Mouse (Mus musculus) T-helper 17 cell (primary cell): ENCODE data around the gene Trabd2b.

Source experiments
- in situ Hi-C, 2 experiments: fragments of 300-600 bp; cut with MboI, MseI; formaldehyde crosslinking; loops; 1 replicate in 1 of 2; 2 replicates in 1 of 2; pipeline ENCODE4 v1.15.1; 2025; ENCODE audit warnings: high pct_unique_total_duplicates in 2 of 2

The Trabd2b gene

DNA sequence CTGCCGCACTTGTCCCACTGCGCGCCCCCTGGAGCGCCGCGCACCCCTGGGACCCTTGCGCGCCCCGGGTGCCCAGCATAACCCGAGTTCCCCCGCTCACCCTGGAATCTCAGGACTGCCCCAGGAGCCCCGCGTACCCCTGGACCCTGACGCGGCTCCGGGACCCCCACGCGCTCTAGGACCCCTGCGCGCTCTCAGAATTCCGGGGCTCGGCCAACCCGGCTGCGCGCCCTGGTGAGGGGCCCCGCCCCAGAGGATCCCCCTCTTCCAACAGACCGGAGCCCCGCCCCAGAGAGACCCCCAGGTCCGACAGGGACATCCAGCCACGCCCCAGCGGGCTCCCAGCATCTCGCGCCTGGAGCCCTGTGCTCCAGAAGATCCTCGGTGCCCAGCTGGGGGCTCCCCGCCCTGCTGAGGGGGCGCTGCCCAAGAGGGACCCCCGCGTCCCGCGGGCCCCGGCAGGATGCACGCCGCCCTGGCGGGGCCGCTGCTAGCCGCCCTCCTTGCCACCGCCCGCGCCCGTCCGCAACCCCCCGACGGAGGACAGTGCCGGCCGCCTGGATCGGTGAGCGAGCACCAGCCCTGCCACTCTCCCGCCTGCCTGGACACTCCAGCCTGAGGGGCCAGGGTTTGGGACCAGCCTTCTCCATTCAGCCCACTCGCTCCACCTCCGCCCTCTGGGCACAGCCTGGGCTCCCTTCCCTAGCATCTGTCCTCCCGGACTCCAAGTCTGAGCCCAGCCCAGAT, at the start of gene Trabd2b:
TSS of gene Trabd2b (plus strand) at position 370 of the 747 bp plus-strand sequence.
- in situ Hi-C loops, result loop anchor here in 1 of 2 experiments (10.0 kb wide), 1 partner anchor 218 kb away; no protein-coding TSS in a partner anchor

DNA sequence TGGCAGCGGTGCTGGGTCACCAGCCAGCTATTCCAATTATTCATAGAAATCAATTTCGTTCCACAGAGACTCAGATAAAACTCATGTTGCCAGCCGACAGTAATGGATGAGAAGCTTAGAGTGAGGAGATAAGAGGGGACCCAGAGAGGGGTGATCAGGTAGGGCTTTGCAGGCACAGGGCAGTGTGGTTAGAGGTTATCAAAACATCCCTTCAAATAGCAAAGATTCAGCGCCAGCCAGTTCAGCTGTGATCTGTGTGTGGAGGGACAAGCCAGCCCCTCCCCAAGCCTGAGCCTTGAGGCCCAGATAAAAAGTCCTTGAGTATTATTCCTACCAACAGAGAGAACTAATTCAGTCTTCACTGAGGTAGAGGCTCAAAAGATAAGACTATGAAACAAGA, 49.1 kb upstream of the Trabd2b start:
- in situ Hi-C loops, result no loop called here

DNA sequence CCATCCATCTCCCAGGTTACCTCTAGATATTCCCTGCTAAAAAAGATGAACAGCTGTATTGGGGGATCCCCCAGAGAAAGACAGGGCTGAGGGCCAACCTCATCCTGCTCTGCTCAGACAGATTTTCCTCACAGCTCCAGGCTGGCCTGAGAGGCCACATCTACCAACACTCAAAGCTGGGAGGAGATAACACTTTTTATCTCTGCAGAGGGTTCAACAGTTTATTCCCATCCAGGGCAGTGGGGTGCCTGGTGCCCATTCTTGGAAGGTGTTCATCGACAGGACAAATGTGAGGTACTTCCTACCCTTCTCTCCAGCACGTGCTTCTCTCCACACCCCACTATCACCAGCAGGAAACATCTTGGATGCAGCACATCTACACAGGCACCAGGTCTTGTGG, 47.6 kb upstream of the Trabd2b start:
- in situ Hi-C loops, result no loop called here

DNA sequence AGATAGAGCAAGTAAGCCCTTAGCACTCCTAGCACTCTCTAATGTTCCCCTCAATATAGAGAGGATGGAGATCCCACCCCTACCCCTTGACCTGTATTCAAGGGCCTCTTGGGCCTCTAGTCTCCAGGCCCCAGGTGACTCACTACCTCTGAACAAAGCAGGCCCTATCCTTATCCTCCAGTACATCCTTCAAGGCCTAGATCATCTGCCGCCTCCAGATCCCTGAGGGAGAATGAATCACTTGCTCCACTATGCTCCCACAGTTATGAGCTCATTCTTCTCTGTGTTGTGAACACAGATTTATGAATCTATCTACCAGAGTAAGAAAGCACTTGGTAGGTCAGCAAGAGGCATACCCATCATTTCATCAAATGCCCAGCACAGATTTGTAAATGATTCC, 46.7 kb upstream of the Trabd2b start:
- in situ Hi-C loops, result no loop called here

DNA sequence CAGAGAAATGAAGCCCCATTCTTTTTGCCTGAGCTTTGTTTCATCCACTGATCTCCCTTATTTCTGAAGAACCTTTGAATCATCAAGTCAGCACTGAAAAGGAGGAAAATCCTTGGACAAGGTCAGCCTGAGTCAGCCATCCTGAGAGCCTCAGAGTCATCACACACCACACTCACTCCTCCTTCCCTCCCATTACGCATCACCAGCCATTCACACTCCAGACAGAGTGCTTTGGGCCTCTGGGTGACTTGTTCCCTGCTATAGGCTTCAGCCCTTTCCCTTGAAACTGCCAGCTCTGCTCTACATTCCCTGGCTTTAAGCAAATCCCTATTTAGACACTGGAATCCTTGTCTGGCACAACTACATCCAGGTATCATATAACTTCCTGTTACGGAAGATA, 45.2 kb upstream of the Trabd2b start:
- in situ Hi-C loops, result no loop called here

DNA sequence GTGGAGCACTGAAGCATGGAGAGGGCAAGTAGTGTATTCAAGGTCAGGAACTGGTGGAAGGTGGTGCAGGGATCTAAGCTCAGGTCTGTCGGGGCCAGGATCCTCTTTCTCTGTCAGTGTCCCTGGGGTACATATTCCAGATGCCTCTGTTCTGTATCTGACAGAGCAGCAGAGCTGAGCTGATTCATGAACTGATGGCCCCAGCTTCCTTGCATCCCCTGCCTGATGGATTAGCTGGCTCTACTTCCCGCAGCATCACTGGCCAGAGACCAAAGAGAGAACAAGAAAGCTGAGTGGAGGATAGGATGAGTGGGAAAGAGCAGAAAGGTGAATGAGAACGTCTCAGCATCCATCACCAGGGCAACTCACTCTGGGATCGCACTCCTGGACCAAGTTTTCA, 41.5 kb upstream of the Trabd2b start:
- in situ Hi-C loops, result no loop called here

DNA sequence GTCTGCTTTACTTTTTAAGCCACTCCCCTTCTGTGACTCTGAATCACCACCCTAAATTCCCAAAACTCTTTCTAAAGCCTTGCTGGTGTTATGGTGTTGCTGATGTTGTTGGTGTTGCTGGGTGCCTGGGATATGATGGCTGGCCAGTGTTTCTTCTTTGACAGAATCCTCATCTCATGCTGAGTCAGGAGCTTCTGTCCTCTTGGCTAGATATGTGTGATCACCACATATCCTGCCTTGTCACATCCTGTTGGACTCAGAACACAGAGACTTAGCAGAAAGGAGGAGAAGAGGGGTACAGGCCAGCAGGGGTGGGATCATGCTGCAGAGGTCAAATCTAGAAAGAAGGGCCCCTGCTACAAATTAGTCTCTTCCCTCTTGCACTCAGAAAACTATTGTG, 40.9 kb upstream of the Trabd2b start:
- in situ Hi-C loops, result no loop called here

DNA sequence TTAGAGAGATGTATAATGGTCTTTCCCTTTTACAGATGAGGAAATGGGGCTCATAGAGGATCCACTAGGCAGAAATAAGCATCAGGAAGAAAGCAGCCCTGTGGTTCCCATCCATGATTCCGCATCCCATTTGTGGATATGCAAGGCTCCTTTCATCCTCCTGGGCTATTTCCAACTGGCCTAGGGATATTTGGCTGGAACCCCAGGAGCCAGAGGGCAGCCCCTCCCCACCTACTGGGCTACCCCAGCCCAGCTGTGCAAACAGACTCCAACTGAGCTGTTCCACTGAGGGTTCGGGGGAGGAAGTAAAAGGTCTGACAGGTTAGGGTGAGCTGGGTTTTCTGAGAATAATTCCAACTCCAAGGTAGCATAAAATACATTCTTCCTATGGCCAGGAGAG, 39.5 kb upstream of the Trabd2b start:
- in situ Hi-C loops, result no loop called here

DNA sequence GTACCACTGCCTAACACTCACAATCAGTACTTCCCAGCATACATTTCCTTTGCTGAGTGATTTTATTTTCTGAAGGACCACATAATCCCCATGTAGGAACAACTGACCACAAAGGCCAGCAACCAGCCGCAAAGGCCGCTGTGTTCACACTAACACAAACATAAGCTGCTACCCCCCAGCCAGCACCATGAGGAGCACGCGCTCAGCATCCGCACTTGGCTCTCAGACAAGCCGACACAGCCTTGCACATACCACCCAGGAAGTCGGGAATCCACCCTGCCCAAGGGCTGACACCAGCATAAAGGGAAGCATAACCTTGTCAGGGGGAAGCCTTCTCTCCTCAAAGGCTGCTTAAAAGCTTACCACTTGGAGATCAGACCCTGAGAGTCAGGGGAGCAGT, 38.7 kb upstream of the Trabd2b start:
- in situ Hi-C loops, result no loop called here

DNA sequence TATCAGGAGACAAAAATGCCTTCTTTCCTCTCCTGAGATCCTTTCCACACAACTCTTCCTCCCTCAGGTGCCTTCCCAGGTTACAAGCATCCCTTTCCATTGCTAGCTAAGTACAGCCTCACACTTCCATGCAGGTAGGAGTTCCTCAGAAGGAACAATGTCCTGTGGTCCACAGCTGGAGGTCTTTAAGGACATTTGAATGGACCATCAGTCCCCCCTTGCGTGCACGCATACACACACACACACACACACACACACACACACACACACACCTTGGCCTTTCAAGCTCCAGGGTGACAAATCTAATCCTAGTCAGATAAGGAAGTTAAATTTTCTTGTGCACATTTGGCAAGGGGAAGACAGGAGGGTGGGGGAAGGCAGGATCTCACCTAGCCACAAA, 36.9 kb upstream of the Trabd2b start:
- in situ Hi-C loops, result no loop called here

DNA sequence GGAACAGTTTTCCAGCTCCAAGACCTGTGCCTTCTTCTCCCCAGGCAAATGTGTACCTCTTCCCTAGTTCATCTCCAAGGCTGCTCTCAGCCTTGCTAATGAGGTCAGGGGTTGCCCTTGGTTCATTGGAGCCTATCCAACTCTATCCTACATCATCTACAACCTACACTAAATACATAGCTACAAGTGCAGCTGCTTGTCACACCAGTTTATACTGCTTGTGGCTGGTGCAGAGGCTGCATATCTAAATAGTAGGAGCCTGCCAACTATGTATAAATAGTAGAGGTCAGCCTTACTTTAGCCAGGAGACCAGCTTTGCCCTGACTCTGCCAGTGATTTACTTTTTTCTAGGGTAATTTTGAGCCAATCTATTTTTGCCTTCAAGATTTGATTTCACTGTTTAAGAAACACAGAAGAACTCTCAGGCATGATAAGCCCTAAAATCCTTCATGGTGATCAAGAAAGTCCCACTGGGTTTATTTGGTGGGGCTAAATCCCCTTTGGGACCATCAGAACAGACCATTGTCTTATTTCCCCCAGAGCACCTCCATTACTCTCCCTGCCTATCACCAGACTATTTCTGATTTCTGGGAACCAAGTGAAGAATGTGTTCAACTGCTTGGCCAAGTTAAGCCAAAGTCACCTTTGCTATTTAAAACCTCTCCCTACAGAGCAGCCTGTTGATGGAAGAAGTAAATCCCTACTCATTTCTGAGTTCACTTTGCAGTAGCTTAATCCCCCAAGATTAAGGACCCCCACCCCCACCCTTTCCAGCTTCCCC, 35.4 kb upstream of the Trabd2b start:
- in situ Hi-C loops, result no loop called here

DNA sequence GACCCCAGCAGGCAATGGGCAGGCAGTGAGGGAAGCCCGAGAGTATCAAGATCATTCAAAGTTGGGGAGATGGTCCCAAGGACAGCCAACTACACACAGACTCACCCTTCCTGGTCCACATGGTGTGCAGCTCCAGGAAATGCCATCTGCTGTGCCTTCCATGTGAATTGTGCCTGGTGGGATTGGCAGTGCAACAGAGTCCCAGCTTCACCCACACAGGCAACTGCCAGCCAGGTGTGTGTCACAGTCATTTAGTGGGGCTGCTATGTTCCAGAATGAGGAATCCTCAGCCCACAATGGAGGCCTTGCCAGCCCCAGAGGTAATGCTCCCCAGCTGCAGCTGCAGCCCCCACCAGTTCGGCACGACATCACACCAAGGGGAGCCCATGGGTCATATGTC, 33.8 kb upstream of the Trabd2b start:
- in situ Hi-C loops, result no loop called here

DNA sequence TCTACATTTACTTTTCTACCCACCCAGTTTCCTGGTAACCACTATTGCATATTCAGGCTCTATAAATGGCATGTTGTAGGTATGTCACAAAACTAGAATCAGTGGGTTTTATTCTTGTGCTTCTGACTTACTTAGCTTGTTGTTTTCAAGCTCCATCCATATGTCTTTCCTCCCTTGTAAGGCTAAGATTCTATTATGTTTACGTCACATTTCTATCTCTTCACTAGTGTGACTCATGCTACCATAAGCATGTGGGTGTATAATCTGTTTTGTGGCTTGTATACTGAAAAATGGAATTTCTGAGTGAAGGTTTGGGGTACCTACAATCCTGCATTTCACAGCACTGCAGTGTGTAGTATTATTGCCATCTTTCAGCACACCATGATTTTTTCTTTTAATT, 32.2 kb upstream of the Trabd2b start:
- in situ Hi-C loops, result no loop called here

DNA sequence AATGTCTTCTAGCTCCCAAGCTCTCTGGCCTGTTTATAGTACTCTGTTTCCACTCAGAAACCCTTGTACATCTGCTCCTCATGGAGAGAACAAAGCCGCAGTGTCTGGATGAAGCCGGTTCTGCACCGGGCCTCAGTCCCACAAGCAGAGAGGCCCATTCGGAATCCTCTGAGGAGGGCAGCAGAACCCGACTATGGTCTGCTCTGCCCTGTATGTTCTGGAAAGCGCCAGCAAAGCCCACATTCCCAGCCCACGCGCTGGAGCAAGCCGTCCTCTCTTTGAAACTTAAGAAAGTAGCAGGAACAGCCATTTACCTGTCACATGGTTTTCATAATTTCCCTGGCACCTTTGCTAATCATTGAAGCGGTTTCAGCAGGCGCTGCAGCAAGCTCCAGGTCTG, 29.0 kb upstream of the Trabd2b start:
- in situ Hi-C loops, result no loop called here

DNA sequence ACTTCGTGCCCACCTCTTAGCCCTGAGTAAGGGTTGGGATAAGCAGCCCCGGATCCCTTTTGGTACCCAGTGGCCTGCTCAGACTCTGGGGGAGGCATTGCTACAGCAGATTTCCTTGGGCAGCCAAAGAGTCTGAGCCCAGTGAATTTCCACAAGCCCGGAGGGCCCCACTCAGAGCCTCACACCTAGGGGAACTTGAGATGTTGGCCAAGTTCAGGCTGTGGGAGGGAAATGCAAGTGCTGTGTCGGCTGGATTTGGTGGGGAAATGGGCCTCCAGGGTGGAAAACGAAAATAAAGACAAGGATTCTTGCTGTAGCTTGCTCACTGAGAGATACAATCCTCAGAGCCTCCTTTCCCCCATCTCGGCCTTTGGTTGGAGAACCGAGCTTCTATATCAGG, 28.0 kb upstream of the Trabd2b start:
- in situ Hi-C loops, result no loop called here

DNA sequence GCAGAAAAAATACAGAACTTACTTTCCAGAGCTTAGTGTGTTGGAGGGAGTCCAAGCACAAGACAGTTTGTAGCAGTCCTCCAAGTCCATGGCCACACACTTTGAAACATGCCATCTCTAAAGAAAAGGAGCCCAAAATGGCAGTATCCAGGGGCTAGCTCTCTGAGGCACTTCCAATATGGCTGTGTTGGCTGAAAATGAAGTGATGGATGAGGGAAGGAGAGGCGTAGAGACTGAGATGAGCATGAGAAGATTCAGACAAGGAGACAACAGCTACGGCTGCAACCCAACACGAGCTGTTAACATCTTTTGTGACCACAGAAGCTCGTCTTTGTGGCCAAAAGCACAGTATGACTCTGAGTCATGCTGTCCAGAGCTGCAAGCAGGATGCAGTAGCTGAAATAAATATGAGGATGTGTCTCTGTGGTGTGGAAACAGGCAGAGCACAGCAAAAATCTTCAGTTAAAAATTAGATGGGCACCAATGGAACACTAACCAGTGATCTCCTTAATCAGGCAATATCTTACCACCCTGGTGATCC, 27.0 kb upstream of the Trabd2b start:
- in situ Hi-C loops, result no loop called here

DNA sequence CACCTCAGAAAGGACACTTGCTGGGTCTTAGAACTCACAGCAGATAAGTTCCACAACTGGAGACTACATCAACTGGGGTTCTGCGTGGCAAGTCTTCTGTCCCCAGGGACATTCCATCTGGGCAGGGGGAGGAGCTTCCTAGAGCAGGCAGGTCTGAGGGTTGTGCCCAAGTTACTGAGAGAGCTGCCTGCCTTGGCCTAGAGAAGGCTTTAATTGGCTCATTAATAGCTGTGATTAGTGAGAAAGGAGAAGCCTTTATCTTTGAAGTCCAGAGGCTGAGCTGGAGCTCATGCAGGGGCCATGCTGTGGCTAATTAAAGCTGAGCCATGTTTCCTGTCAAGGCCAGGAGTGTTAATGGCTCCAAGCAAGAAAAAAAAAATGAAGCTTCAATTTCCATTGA, 23.9 kb upstream of the Trabd2b start:
- in situ Hi-C loops, result no loop called here

DNA sequence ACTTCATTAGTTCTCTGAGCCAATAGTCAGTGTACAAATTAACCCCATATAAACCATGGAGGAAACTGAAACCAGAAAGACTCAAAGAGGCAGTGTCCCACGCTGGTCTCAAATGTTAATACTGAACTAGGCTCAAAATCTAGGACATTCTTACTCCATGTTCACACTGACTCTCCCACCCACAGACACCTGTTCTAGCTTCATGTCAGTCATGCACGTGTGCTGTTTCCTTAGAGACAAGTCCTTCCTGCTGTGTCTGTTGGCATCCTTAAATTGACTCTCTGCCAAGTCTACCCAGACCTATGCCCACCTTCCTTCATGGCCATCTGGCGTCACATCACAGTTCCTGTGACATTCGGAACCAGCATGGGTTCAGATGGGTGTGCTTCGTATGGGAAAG, 21.3 kb upstream of the Trabd2b start:
- in situ Hi-C loops, result no loop called here

DNA sequence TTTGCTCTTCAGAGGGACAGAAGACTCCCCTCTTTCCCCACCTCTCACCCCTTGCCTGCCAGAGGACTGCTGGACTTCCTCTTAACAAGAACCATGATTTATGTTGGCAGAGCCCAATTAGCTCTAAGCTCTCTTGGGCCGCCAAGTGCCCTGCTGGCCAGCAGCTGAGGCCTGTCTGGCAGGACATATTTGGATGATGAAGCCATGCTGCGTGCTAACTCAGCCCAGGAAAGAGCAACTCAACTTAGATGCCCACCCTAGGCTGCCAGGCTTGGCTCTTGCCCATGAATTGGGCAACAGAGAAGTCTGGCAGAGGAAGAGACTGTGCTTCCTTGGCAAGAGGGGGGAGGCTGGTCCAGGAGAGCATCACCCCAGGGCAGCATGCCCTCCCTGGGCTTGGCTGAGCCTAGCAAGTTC, 20.1 kb upstream of the Trabd2b start:
- in situ Hi-C loops, result no loop called here

DNA sequence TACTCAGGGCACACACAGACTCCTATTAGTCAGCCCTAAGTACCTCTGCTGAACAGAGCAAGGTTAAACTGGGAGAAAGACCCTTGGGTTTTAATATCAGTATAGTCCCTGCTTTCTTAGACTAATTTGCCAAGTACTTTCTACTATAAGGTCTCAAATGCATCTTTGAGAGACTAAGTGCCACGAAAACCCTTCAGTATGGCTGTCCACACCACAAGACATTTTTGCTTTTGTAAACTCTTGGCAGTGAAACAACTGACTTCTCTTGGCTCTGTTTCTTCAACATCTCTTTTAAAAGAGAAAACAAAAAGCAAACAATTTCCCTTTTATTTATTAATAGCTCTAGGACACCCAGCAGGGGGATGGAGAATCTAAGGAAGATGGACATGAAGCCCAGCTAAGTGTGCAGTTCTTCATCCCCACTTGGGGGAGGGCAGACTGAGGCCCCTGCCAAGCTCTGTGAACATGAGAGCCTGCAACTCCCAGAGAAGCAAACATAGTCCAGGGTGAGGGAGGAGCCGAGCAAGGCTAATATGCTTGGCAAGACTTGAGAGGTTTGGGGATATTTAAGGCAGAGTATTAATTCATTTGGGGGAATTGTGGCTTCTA, 18.9 kb upstream of the Trabd2b start:
- in situ Hi-C loops, result no loop called here

DNA sequence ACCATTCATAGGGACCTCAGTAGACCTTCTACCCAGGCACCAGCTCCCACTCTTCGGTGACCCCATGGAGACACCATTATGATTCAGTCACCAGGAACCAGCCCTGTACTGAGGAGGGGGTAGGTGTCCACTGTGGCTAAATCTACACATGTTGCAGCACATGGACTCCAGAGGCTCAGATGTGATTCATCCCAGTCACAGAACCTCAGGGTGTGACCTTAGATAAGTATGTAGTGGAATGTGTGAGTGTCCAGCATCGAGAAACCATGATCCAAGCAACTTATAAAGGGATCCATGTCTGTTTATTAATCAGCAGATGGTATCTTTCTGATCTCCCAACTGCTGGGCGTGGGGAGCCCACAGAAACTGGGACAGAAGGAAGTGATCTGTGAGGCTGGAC, 18.2 kb upstream of the Trabd2b start:
- in situ Hi-C loops, result no loop called here

DNA sequence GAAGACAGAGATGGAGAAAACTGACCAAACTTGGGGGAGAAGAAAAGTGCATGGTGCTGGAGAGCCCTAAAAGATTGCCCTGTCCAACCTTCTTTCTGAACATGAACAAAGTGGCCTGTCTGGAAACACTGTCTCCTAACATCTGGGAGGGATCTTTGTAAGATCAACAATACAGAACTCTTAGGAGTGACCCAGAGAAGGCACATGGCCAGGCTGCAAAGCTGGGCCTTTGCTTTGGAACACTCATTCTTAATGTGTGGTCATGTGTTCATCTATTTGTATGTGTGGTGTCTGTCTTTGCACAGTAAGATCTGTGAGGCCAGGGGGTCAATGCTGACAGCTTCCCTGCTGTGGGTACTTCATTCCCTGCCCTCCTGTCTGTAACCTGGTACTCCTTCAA, 16.9 kb upstream of the Trabd2b start:
- in situ Hi-C loops, result no loop called here

DNA sequence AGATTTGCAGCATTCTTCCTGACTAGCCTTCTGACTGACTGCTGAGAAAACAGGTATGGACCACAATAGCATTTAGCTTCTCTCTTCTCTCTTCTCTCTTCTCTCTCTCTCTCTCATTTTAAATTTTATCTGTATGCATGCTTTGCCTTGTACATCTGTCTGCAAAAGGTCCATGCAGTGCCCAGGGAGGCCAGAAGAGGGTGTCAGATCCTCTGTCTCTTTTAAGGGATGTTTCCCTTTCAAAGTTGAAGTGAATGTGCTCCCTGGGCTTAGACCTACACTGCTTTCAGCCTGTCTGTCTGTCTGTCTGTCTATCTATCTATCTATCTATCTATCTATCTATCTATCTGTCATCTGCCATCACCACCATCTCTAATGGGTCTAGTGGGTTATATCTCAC, 8.9 kb upstream of the Trabd2b start:
- in situ Hi-C loops, result no loop called here
